Comparison of ENCODE assay signal across 25 mouse cellular contexts in the genomic region with DNA sequence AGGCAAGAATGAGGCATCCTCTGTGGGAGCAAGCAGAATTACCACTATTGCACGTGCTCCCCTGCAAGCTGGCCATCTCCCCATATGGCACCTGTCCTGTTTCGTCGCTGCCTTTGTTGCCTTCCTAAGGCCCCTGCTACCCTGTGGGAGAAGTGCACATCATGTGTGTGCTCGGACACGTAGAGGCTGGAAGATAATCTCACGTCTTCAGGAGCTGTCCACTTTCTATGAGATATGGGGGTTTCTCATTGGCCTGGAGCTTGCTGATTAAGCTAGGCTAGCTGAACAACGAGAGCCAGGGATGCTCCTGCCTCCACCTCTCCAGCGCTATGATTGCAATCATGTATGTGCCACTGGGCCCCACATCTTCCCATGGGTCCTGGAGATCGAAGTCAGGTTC. TPM values are rescaled to one million over a fixed set of nuclear protein-coding genes. Genes with fewer than 3 reads are reported as not detected.
"Had no signal": no experiment of that assay in that cellular context is flagged by ENCODE, and none has a peak within 500 bp of the region (broad histone marks: within the 10 kb centered on the region; RNA-seq: fewer than 3 reads in every experiment).

No protein-coding gene starts in this region.

- DNase-seq: kidney, adult 11 months; kidney, adult 8-10 months; kidney, postnatal 10 days; kidney, postnatal 36 days; layer of hippocampus, postnatal 36 days; left cerebral cortex, postnatal 4 days; lung, adult 2 months; right cerebral cortex, adult 18-20 months; right cerebral cortex, postnatal 14 days; right cerebral cortex, postnatal 4 days; thymus, postnatal 25 days had no signal

- H3K9ac ChIP-seq: intestine, embryonic 15.5 days; kidney, embryonic 15.5 days; limb, embryonic 12.5 days; limb, embryonic 15.5 days; midbrain, embryonic 12.5 days had no signal

- H3K4me2 ChIP-seq: intestine, embryonic 15.5 days; kidney, embryonic 15.5 days; limb, embryonic 12.5 days; limb, embryonic 15.5 days; midbrain, embryonic 12.5 days had no signal

- H3K4me3 ChIP-seq: intestine, embryonic 15.5 days; kidney, embryonic 15.5 days; left cerebral cortex, adult 2 months; limb, embryonic 12.5 days; limb, embryonic 15.5 days; midbrain, embryonic 12.5 days; myocyte had no signal

- H3K36me3 ChIP-seq: intestine, embryonic 15.5 days; kidney, embryonic 15.5 days; limb, embryonic 12.5 days; limb, embryonic 15.5 days; midbrain, embryonic 12.5 days had no signal

- ATAC-seq: intestine, embryonic 15.5 days; midbrain, embryonic 16.5 days had no signal

- H3K27me3 ChIP-seq: intestine, embryonic 15.5 days; kidney, embryonic 15.5 days; limb, embryonic 12.5 days; limb, embryonic 15.5 days; midbrain, embryonic 12.5 days had no signal

- H3K9me3 ChIP-seq: intestine, embryonic 15.5 days; kidney, embryonic 15.5 days; limb, embryonic 12.5 days; limb, embryonic 15.5 days; midbrain, embryonic 12.5 days had no signal

- H3K27ac ChIP-seq: intestine, embryonic 15.5 days; kidney, embryonic 15.5 days; left cerebral cortex, adult 2 months; limb, embryonic 12.5 days; limb, embryonic 15.5 days; macrophage; midbrain, embryonic 12.5 days; stomach, postnatal 0 days had no signal

- H3K4me1 ChIP-seq: intestine, embryonic 15.5 days; limb, embryonic 12.5 days; limb, embryonic 15.5 days; midbrain, embryonic 12.5 days had no signal

RNA-seq across cellular contexts. Expression of a gene that starts 53.9 kb away (rescaled TPM):
- total RNA-seq: layer of hippocampus, postnatal 36 days; left cerebral cortex, postnatal 4 days had no signal
- polyA plus RNA-seq: kidney, embryonic 15.5 days; lung, embryonic 16.5 days; midbrain, embryonic 12.5 days; midbrain, embryonic 16.5 days; neural tube, embryonic 11.5 days; neural tube, embryonic 14.5 days; stomach, embryonic 14.5 days had no signal
